Mouse (Mus musculus) left cerebral cortex, postnatal 10 days (tissue): ENCODE results near the gene Atp2b1. TPM values are rescaled to one million over a fixed set of nuclear protein-coding genes. Genes with fewer than 3 reads are reported as not detected.

ENCODE experiments used
- DNase-seq, 2 experiments: peaks; one replicate each; pipeline ENCODE4 v3.0.0; 2021 to 2022; ENCODE audit warnings: low spot score in 2 of 2, mixed read lengths in 1 of 2; ENCODE audit errors: extremely low spot score in 1 of 2
- intact Hi-C: fragments of 180-260 bp; cut with DNase I; formaldehyde crosslinking; loops from one replicate; pipeline ENCODE4 v1.15.1; 2025
- total RNA-seq, 2 experiments: library from RNA; stranded (reverse); gene quantifications; 2 replicates each; pipeline ENCODE4 v1.2.3; 2021

Atp2b1 gene
- total RNA-seq, 2 experiments from 2014 or later = 655 to 659 TPM

- intact Hi-C loops = loop anchor here (5.0 to 10.0 kb wide), 4 partner anchors 108 to 420 kb away; no protein-coding TSS in a partner anchor
- peak; percentile 72 to 92 for DNase-seq
Observed at GRCm38 (mm10) chr10:98914810-98915241, 620 bp downstream of the Atp2b1 start.

- intact Hi-C loops = loop anchor here (5.0 to 10.0 kb wide), 3 partner anchors 167 to 421 kb away; no protein-coding TSS in a partner anchor
- peak; percentile 36 to 70 for DNase-seq
Observed at GRCm38 (mm10) chr10:98915398-98915931, 1.3 kb downstream of the Atp2b1 start.

GRCm38 (mm10) chr10:98916011-98916780 is 2.0 kb downstream of the Atp2b1 start:
- no peak for DNase-seq
- intact Hi-C loops = loop anchor here (5.0 to 10.0 kb wide), 3 partner anchors 166 to 421 kb away; no protein-coding TSS in a partner anchor

- intact Hi-C loops = loop anchor here (5.0 to 10.0 kb wide), 3 partner anchors 165 to 422 kb away; no protein-coding TSS in a partner anchor
- DNase-seq = no peak
Observed at GRCm38 (mm10) chr10:98916781-98917340, 2.7 kb downstream of the Atp2b1 start.

GRCm38 (mm10) chr10:98925081-98925480 is 10.9 kb downstream of the Atp2b1 start:
- DNase-seq = no peak
- intact Hi-C loops = no loop called here

- intact Hi-C loops = no loop called here
Observed at GRCm38 (mm10) chr10:98926991-98927390, 12.8 kb downstream of the Atp2b1 start.

GRCm38 (mm10) chr10:98929444-98929843 is 15.2 kb downstream of the Atp2b1 start:
- intact Hi-C loops = no loop called here
- no peak for DNase-seq

More at GRCm38 (mm10) chr10:98926991-98927390, 12.8 kb downstream of the Atp2b1 start:
- DNase-seq = no peak

- intact Hi-C loops = no loop called here
- peak in 1 of 2 experiments; percentile 29 for DNase-seq
Observed at GRCm38 (mm10) chr10:98930143-98930542, 15.9 kb downstream of the Atp2b1 start.

GRCm38 (mm10) chr10:98940137-98940536 is 25.9 kb downstream of the Atp2b1 start:
- intact Hi-C loops = no loop called here
- DNase-seq = no peak

GRCm38 (mm10) chr10:98940799-98941198 is 26.6 kb downstream of the Atp2b1 start:
- intact Hi-C loops = no loop called here
- DNase-seq = no peak

GRCm38 (mm10) chr10:98941991-98942390 is 27.8 kb downstream of the Atp2b1 start:
- intact Hi-C loops = no loop called here
- no peak for DNase-seq

- intact Hi-C loops = no loop called here
- DNase-seq = no peak
Observed at GRCm38 (mm10) chr10:98942999-98943398, 28.8 kb downstream of the Atp2b1 start.

GRCm38 (mm10) chr10:98943894-98944293 is 29.7 kb downstream of the Atp2b1 start:
- intact Hi-C loops = no loop called here
- no peak for DNase-seq

GRCm38 (mm10) chr10:98946031-98946791 is 32.0 kb downstream of the Atp2b1 start:
- intact Hi-C loops = no loop called here
- DNase-seq = no peak

GRCm38 (mm10) chr10:98947206-98947605 is 33.0 kb downstream of the Atp2b1 start:
- intact Hi-C loops = no loop called here
- DNase-seq = no peak

GRCm38 (mm10) chr10:98948096-98948495 is 33.9 kb downstream of the Atp2b1 start:
- intact Hi-C loops = no loop called here
- DNase-seq = no peak

- intact Hi-C loops = no loop called here
- DNase-seq = no peak
Observed at GRCm38 (mm10) chr10:98949750-98950149, 35.5 kb downstream of the Atp2b1 start.

GRCm38 (mm10) chr10:98951286-98952270 is 37.4 kb downstream of the Atp2b1 start:
- DNase-seq = no peak
- intact Hi-C loops = no loop called here
